Mouse (Mus musculus) liver, embryonic 12.5 days (tissue): ENCODE data around the gene Ccdc6. TPM values are rescaled to one million over a fixed set of nuclear protein-coding genes. Genes with fewer than 3 reads are reported as not detected.

Source experiments
- ATAC-seq: fragments of 200-750 bp; cut with Nextera tagmentation; 2 replicates; pipeline ENCODE4 v1.8.0; 2017; ENCODE audit warnings: moderate number of reproducible peaks, mild to moderate bottlenecking, moderate library complexity
- H3K27ac ChIP-seq: fragments of 300-500 bp; sonication (generic); 2 replicates; pipeline ENCODE4 v1.5.1; 2016; ENCODE audit warnings: mild to moderate bottlenecking
- H3K27me3 ChIP-seq: fragments of 300-500 bp; sonication (generic); replicated peaks from 2 replicates; pipeline ENCODE4 v1.6.1; 2016; ENCODE audit warnings: mild to moderate bottlenecking, moderate library complexity
- H3K36me3 ChIP-seq: fragments of 300-500 bp; sonication (generic); 2 replicates; pipeline ENCODE4 v1.6.1; 2016; ENCODE audit warnings: mild to moderate bottlenecking, moderate library complexity
- H3K4me1 ChIP-seq: fragments of 300-500 bp; sonication (generic); 2 replicates; pipeline ENCODE4 v1.6.1; 2016
- H3K4me2 ChIP-seq: fragments of 300-500 bp; sonication (generic); 2 replicates; pipeline ENCODE4 v1.6.1; 2016; ENCODE audit warnings: mild to moderate bottlenecking, moderate library complexity
- H3K4me3 ChIP-seq: fragments of 300-500 bp; sonication (generic); 2 replicates; pipeline ENCODE4 v1.5.1; 2016; ENCODE audit warnings: mild to moderate bottlenecking, moderate library complexity
- H3K9ac ChIP-seq: fragments of 300-500 bp; sonication (generic); 2 replicates; pipeline ENCODE4 v1.6.1; 2016; ENCODE audit warnings: mild to moderate bottlenecking, moderate library complexity
- H3K9me3 ChIP-seq: fragments of 300-500 bp; sonication (generic); replicated peaks from 2 replicates; pipeline ENCODE4 v1.6.1; 2016; ENCODE audit warnings: mild to moderate bottlenecking, moderate library complexity
- WGBS: fragments of 180-500 bp; shearing (Covaris S2); methylation state at CpG from one replicate; pipeline ENCODE4 v1.1.7; 2016; ENCODE audit not compliant: insufficient replicate concordance; 5-methylcytosine and 5-hydroxymethylcytosine counted together
- polyA plus RNA-seq: library from polyadenylated mRNA; unstranded; fragments of >200 nt; fragmentation: Nextera tagmentation; extraction: Ambion mirVana; gene quantifications from 2 replicates; pipeline ENCODE4 v1.2.1, GENCODE M21; 2016

The Ccdc6 gene
- polyA plus RNA-seq, 1 experiment from 2014 or later, result 9.5 TPM

DNA sequence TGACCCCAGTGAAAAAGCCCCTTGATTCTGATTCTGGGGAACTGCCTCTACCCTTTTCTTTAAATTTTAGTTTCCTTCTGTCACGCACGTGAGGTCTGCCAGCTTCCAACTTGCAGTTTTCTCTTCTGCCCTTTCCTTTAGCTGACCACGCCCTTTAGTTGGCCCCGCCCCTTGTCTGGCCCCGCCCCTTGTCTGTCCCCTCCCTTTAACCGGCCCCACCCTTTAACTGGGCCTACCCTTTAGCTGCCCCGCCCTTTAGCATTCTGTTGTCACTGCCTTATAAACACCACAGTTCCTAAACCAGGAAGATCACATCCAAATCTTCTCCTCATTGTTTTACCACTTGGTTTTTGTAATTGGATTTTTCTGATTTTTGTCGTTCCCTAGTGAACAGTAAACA is 41.2 kb downstream of the Ccdc6 start:
- H3K27ac ChIP-seq, result peak overlapping the region; percentile 83
- no peaks in the 10 kb centered on the region for H3K9me3 ChIP-seq
- peak; percentile 81 for ATAC-seq
- H3K4me1 ChIP-seq, result peaks cover 65% of the 10 kb centered on the region
- 30% methylated on average over 8 of the region's 8 CpGs for WGBS
- no peak overlapping the region; the same call in 1 of the 2 replicates for H3K4me3 ChIP-seq
- peak overlapping the region; percentile 51 for H3K4me2 ChIP-seq
- peak overlapping the region; percentile 36; the same call in 1 of the 2 replicates for H3K9ac ChIP-seq
- H3K27me3 ChIP-seq, result no peaks in the 10 kb centered on the region
- H3K36me3 ChIP-seq, result peaks cover 16% of the 10 kb centered on the region

DNA sequence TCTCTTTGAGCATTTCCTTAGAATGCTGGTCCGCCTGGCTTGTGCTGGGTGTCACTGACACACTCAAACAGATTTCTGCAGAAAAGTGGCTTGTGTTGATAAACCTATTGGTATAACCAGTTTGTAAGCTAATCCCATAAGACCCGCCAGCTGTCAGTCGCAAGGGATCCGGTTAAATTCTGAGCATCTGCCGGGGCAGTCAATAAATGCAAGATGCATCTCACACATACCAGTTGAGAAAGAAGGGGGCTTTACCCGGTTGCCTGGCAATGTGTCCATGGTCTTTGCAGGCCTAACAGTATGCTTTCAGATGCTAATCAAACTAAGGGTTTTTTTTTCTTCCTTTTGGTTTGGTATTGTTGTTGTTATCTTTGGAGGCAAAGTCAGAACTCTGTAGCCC is 42.4 kb downstream of the Ccdc6 start:
- H3K4me3 ChIP-seq, result no peak overlapping the region
- no peak overlapping the region for H3K9ac ChIP-seq
- H3K4me1 ChIP-seq, result peaks cover 53% of the 10 kb centered on the region
- H3K36me3 ChIP-seq, result peaks cover 28% of the 10 kb centered on the region
- H3K27me3 ChIP-seq, result no peaks in the 10 kb centered on the region
- H3K9me3 ChIP-seq, result no peaks in the 10 kb centered on the region
- no peak overlapping the region for H3K4me2 ChIP-seq
- H3K27ac ChIP-seq, result peak overlapping the region; percentile 83
- no peak for ATAC-seq
- WGBS, result 78% methylated on average over 6 of the region's 6 CpGs

DNA sequence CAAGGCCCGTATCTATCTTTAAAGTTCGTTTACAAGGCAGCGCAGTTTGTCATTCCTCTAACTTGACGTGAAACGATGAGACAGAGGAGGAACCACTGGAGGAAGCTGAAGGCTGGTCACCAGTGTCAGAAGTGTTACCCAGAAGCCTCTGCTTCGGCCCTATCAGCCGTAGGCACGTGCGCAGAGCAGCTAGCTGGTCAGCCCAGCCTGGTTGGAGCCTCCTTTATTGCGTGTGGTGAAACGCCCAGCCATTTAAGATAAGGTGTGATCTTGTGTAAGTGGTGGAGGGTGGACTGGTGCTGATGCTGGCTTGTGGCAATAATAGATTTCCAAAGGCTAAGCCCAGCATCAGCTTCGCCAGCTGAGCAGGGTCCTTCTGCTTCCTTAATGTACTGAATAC is 43.5 kb downstream of the Ccdc6 start:
- peaks cover 37% of the 10 kb centered on the region for H3K36me3 ChIP-seq
- H3K27me3 ChIP-seq, result no peaks in the 10 kb centered on the region
- ATAC-seq, result peak; percentile 90
- no peak overlapping the region for H3K9ac ChIP-seq
- no peaks in the 10 kb centered on the region for H3K9me3 ChIP-seq
- peaks cover 48% of the 10 kb centered on the region for H3K4me1 ChIP-seq
- H3K4me2 ChIP-seq, result peak overlapping the region; percentile 41
- H3K27ac ChIP-seq, result peak overlapping the region; percentile 75
- H3K4me3 ChIP-seq, result no peak overlapping the region
- WGBS, result 39% methylated on average over 12 of the region's 12 CpGs

DNA sequence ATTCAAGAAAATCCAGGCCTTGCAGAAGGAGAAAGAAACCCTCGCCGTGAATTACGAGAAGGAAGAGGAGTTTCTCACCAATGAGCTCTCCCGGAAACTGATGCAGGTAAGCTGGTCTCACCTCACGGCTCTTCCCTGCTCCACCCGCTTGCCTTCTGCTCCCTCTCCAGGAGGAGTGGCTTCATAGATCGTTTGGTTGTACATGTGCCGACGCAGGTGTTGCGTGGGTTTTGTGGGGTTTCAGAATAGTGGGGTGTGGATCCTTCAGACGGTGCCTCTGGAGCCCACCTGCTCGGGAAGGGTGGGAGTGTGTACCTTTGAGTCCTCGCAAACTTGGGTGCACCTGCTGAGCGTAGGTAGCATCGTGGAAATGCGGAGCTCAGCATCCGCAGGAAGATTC is 45.7 kb downstream of the Ccdc6 start:
- H3K4me1 ChIP-seq, result peaks cover 42% of the 10 kb centered on the region
- H3K27me3 ChIP-seq, result no peaks in the 10 kb centered on the region
- no peak overlapping the region for H3K4me2 ChIP-seq
- peaks cover 57% of the 10 kb centered on the region for H3K36me3 ChIP-seq
- H3K9me3 ChIP-seq, result 0 out of 2 replicates have a peak, but pooled peaks cover 3% of the 10 kb centered on the region
- no peak for ATAC-seq
- H3K9ac ChIP-seq, result no peak overlapping the region
- 88% methylated on average over 17 of the region's 17 CpGs for WGBS
- H3K27ac ChIP-seq, result no peak overlapping the region
- no peak overlapping the region for H3K4me3 ChIP-seq

DNA sequence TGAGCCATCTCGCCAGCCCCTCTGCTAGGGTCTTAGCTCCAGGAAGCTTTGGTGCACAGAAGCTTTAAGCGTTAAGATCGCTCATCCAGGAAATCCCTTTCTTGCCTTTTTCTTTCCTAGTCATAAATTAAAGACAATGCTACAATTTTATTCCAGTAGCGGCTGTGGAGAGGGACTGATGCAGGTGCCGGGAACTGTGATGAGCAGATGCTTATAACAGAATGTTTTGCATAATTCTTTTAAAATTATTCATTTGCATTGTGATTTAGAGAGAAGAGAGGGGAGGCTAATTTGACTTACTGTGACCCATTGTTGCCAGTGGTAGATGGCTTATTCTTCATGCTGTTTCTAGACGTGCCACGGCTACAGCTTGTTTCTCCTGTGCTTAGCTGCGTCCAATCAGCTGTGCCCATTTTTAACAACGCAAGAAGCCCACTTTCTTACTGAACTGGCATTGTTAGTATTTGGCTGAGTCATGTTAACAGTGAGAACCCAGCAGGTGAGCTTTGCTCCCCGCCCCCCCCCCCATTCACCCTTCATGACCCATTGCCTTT is 47.2 kb downstream of the Ccdc6 start:
- Histone ChIP-seq H3K4me1 (peaks cover 34% of the 10 kb centered on the region), H3K27ac (no peak overlapping the region)
- WGBS, result 88% methylated on average over 10 of the region's 10 CpGs

DNA sequence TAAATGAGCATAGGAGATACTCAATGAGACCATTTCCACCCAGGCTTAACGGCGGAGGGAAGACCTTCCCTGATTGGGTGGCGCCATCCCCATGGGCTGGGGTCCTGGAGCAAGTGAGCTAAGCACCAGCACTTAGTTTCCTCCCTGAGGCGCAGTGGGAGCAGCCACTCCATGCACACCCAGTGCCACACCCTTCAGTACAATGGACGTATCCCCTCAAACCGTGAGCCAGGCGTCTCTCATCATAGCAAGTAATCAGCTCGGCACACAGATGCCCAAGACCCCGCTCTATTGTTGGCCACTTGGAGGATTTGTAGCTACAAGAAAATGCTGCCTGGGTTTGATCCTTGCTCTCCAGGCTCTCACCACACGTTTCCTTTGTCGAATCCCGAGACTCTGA is 49.0 kb downstream of the Ccdc6 start:
- no peak overlapping the region for H3K4me3 ChIP-seq
- 95% methylated on average over 12 of the region's 12 CpGs for WGBS
- H3K36me3 ChIP-seq, result peaks cover 88% of the 10 kb centered on the region
- no peak for ATAC-seq
- H3K4me1 ChIP-seq, result peaks cover 18% of the 10 kb centered on the region
- H3K4me2 ChIP-seq, result no peak overlapping the region
- 0 out of 2 replicates have a peak, but pooled peaks cover 3% of the 10 kb centered on the region for H3K9me3 ChIP-seq
- H3K9ac ChIP-seq, result no peak overlapping the region
- no peak overlapping the region for H3K27ac ChIP-seq
- no peaks in the 10 kb centered on the region for H3K27me3 ChIP-seq

More for the DNA sequence above, 47.2 kb downstream of the Ccdc6 start:
- Histone ChIP-seq H3K36me3 (peaks cover 71% of the 10 kb centered on the region), H3K4me3 (no peak overlapping the region), H3K27me3 (no peaks in the 10 kb centered on the region), H3K4me2 (no peak overlapping the region), H3K9ac (no peak overlapping the region), H3K9me3 (0 out of 2 replicates have a peak, but pooled peaks cover 3% of the 10 kb centered on the region)
- no peak for ATAC-seq

DNA sequence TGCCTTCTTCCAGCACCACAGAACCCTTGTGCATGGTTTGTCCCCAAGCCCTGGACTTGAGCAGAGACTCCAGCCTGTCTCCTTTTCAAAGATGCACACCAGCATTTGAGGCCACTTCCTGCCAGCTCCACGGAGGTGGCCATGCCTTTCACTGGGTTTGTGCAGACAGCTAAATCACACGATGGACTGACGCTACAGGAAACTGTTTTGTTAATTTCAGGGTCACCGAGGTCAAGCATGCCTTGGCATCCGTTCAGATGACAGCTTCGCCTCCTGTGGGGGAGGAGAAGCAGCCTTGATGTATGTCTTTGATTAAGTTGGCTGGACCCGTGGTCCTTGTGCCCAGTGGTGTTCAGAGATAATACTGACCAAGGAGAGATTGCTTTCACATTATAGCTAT is 52.2 kb downstream of the Ccdc6 start:
- no peaks in the 10 kb centered on the region for H3K27me3 ChIP-seq
- no peak overlapping the region for H3K27ac ChIP-seq
- no peak overlapping the region for H3K9ac ChIP-seq
- H3K4me3 ChIP-seq, result no peak overlapping the region
- H3K4me1 ChIP-seq, result 0 out of 2 replicates have a peak, but pooled peaks cover 8% of the 10 kb centered on the region
- H3K9me3 ChIP-seq, result 0 out of 2 replicates have a peak, but pooled peaks cover 3% of the 10 kb centered on the region
- no peak for ATAC-seq
- 44% methylated on average over 7 of the region's 7 CpGs for WGBS
- no peak overlapping the region for H3K4me2 ChIP-seq
- H3K36me3 ChIP-seq, result peaks cover 95% of the 10 kb centered on the region

DNA sequence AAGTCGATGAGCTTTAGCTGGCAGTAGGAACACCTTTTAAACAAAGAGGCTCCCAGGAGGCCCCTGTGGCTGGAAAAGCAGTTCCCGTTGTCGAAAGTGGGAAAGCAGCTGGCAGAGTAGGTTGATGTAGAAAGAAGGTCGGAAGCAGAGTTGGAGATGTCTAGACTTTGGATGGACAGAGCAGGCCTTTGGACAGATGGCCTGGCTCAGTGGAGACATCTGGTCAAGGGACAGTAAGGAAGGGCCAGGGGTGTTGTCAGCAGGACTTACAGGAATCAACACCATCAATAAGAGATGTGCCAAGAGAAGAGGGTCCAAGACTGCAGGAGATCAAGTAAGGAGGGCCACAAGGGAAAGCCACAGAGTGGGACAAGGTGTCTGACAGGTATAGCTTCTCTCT is 53.4 kb downstream of the Ccdc6 start:
- 80% methylated on average over 4 of the region's 4 CpGs for WGBS
- Histone ChIP-seq H3K27me3 (no peaks in the 10 kb centered on the region), H3K4me3 (no peak overlapping the region), H3K4me1 (0 out of 2 replicates have a peak, but pooled peaks cover 8% of the 10 kb centered on the region), H3K27ac (no peak overlapping the region), H3K4me2 (no peak overlapping the region), H3K9ac (no peak overlapping the region), H3K9me3 (0 out of 2 replicates have a peak, but pooled peaks cover 3% of the 10 kb centered on the region), H3K36me3 (peaks cover 96% of the 10 kb centered on the region)
- no peak for ATAC-seq

DNA sequence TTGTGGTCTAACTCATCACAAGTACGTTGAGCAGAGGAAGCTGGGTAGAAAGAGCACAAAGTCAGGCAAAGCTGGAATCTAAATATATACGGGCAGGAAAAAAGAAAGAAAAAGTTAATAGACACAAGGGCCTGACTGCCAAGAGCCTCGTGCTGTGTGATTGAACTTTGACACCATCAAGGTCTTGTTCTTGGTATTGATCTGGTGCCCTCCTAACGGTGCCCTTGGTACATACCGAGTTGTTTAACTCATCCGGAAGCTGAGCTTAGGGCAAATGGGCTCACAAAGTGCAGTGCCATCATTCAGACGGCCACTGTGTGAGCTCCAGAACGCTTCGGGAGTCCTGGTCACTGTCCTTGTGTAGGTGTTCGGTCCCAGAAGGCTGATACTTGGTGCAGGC is 54.2 kb downstream of the Ccdc6 start:
- 83% methylated on average over 10 of the region's 10 CpGs for WGBS

DNA sequence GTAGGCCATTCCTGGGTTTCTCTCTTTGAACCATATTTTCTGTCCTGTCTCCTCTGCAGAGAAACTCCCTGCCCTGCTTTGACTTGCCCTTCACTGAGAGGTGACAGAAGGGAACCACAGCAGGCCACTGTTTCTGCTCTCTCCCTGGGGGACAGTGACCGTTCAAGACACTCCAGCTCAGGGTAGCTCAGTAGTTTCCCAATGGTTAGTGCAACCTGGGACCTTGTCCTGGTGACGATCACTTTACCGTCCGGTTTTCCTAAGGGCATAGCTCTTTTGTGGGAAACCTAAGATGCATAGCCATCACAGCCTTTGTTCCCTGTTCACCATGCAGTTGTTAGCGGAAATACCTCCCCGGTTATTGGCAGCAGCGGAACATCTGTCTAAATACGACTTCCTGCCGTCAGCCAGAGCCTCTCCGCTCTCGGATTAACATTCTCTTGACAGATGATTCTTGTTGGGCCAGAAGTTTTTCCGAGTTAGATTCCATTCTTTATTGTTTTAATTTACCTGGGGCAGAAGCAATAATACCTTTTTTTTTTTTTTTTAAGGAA is 55.3 kb downstream of the Ccdc6 start:
- ATAC-seq, result no peak
- Histone ChIP-seq H3K9ac (no peak overlapping the region), H3K4me1 (0 out of 2 replicates have a peak, but pooled peaks cover 8% of the 10 kb centered on the region), H3K27ac (no peak overlapping the region), H3K36me3 (peaks cover 97% of the 10 kb centered on the region), H3K27me3 (no peaks in the 10 kb centered on the region), H3K9me3 (no peaks in the 10 kb centered on the region), H3K4me3 (no peak overlapping the region), H3K4me2 (no peak overlapping the region)
- WGBS, result 62% methylated on average over 12 of the region's 12 CpGs

More for the DNA sequence above, 54.2 kb downstream of the Ccdc6 start:
- Histone ChIP-seq H3K36me3 (peaks cover 96% of the 10 kb centered on the region), H3K9me3 (no peaks in the 10 kb centered on the region), H3K27me3 (no peaks in the 10 kb centered on the region), H3K4me1 (0 out of 2 replicates have a peak, but pooled peaks cover 8% of the 10 kb centered on the region), H3K4me2 (no peak overlapping the region), H3K9ac (no peak overlapping the region), H3K27ac (no peak overlapping the region), H3K4me3 (no peak overlapping the region)
- no peak for ATAC-seq

DNA sequence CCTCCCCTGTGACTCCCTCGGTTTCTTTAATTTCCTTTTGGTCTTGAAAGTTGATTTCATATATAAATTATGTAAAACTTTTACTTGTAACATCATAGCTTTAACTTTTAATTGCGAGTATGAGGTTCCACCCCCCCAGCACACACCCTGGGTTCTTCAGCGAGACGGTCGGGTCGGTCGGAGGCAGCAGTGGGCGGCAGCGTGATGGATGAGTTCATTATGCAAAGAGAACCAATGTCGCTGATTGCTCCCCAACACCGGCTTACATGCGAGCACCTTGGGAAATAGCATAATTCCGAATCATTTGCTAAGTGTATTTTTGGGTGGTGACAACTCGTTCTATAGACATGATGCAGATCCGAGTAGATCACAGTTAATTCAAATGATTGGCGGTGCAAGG is 56.9 kb downstream of the Ccdc6 start:
- H3K4me2 ChIP-seq, result no peak overlapping the region
- H3K9me3 ChIP-seq, result no peaks in the 10 kb centered on the region
- no peak overlapping the region for H3K27ac ChIP-seq
- peaks cover 95% of the 10 kb centered on the region for H3K36me3 ChIP-seq
- no peaks in the 10 kb centered on the region for H3K27me3 ChIP-seq
- ATAC-seq, result no peak
- 93% methylated on average over 16 of the region's 16 CpGs for WGBS
- H3K9ac ChIP-seq, result no peak overlapping the region
- 0 out of 2 replicates have a peak, but pooled peaks cover 5% of the 10 kb centered on the region for H3K4me1 ChIP-seq
- H3K4me3 ChIP-seq, result no peak overlapping the region

DNA sequence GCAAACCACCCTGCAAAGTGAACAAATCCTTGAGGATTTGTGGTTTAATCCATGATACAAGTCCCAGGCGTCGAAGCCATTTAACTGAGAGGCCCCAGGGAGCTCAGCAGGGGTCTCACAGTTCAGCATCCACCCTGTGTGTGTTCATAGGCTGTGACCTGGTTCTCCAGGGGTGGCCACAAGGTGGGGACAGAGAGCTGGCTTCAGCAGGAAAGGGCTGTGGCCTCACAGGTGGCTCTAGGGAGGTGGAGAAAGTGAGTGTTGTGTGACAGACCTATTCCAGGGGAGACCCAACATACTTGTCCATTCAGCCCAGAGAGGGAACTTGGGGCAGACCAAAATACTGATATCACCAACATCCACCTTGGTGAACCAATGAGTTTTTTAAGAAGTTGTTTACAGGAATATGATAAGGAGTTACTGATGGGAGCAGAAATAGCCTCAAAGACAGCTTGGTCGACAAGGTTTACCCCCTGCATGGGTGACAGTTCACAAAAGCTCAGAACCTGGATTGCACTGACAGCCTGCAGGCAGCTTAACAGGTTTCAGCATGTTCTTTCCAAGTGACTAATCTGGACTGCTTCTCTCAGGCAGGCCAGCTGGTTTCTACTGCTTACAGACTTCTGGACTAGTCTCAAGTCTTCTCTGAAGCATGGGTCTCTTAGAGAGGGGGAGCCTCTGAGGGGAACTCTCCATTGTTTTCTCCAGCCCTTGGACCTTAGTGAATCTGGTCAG is 59.7 kb downstream of the Ccdc6 start:
- H3K27ac ChIP-seq, result no peak overlapping the region
- H3K4me1 ChIP-seq, result no peaks in the 10 kb centered on the region
- no peak; the same call in 1 of the 2 replicates for ATAC-seq
- H3K9me3 ChIP-seq, result no peaks in the 10 kb centered on the region
- no peak overlapping the region for H3K4me2 ChIP-seq
- peaks cover 89% of the 10 kb centered on the region for H3K36me3 ChIP-seq
- 60% methylated on average over 3 of the region's 3 CpGs for WGBS
- H3K4me3 ChIP-seq, result no peak overlapping the region
- H3K27me3 ChIP-seq, result no peaks in the 10 kb centered on the region
- H3K9ac ChIP-seq, result no peak overlapping the region
